Mouse (Mus musculus) mouse embryonic stem cell (cell line): ENCODE data around the gene Spata7.

ENCODE experiments used
- in situ Hi-C, 2 experiments: fragments of 300-500 bp; cut with MboI; formaldehyde crosslinking; loops; 1 replicate in 1 of 2; 3 replicates in 1 of 2; pipeline ENCODE4 v1.14.3; 2019 to 2020; ENCODE audit warnings: low sequenced_read_pairs in 2 of 2, low pct_unique_long_range_greater_than_20kb in 1 of 2, mixed read lengths in 1 of 2; ENCODE audit not compliant: unreplicated experiment in 1 of 2

Spata7 gene

DNA sequence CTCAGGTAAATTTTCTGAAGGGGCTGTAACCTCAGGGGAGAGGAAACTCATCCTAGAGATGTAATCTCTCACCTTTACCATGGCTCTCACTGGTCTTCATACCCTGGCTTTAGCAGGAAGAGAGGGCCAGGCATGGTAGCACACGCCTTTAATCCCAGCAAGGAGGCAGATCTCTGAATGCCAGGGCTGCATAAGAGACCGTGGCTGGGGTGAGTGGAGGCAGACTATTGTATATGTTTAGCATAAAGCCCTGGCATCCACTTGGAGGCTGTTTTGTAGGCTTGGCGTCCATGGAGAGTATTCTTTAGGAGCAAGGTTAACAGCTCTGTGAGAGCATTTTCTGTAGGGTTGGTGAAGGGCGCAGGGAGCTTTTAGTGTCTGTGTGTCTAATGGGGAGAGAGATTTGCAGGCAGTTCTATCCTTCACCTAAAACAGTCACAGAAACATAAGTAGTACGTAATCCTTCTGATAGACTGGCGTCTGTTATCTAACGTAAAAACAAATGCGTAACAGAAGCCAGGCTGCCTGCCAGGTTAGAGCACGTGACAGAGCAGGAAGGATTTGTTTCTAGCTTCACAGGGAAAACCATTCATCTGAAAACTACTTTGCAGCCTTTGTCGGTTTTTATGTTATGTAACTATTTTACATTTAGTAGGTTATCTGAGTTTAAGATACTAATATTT, 40.3 kb downstream of the Spata7 start:
- in situ Hi-C loops = no loop called here

DNA sequence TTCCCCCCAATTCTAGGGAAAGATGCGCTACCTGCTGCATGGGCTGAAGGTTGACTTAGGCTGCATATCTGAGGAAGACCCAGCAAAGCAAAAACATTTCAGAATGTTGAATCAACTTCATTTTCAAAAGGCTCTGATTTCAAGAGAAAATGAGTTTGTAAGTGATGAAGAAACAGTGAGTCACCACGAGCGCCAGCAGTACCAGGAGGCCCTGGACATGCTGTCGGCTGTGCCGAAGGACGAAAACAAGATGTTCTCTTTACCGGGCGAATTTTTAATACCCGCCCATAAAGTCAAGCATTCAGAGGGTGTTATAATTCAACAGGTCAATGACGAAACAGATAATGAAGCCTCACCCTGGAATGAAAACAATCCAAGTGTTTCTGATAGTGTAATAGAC, 41.1 kb downstream of the Spata7 start:
- in situ Hi-C loops = no loop called here

DNA sequence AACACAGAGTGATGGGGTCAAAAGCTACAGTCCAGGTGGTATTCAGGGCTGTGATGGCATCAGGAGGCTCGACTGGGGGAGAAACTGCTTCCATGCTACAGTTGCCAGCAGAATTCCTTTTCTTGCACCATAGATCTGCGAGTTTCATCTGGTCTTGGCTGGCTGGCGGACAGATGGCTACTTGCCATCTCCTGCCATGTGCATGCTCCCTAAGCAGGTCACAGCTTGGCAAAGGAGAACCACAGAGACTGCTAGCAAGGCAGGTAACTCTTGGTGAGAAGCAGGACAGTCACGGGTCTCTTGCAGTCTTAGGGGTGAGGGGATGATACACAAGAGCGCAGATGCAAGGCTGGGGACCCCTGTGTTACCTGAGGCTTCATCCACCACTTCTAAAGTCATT, 41.9 kb downstream of the Spata7 start:
- in situ Hi-C loops = no loop called here

DNA sequence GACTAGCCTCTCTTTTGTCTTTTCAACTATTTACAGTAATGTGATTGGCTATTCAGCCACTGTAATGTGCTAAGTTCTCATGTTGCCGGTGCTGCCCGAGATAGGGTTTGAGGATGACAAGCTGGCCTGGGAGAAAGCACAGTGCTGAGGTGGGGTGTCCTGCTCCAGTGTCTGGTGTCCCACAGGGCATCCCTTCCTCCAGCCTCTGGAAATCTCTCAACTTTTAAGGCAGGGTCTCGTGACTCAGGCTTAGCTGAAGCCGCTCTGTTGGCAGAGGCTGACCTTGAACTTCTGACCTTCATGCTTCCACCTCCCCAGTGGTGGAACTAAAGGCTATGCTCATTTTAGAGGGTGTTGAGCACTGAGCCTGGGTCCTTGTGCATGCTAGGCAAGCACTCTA, 42.5 kb downstream of the Spata7 start:
- in situ Hi-C loops = no loop called here

DNA sequence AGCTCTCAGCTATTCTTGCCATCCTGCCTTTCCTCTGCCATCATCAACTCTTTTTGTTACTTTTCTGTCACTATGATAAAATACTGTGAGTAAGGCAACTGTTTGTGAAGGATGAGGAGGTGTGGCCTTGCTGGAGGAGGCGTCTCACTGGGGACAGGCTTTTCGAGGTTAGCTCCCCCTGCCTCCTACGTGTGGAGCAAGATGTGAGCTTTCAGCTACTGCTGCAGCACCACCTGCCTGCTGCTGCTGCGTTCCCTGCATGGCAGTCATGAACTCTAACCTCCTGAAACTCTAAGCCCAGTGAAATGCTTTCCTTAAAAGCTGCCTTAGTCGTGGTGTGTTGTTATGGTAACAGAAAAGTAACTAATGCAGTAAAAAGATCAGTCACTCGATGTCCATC, 45.9 kb downstream of the Spata7 start:
- in situ Hi-C loops = no loop called here

DNA sequence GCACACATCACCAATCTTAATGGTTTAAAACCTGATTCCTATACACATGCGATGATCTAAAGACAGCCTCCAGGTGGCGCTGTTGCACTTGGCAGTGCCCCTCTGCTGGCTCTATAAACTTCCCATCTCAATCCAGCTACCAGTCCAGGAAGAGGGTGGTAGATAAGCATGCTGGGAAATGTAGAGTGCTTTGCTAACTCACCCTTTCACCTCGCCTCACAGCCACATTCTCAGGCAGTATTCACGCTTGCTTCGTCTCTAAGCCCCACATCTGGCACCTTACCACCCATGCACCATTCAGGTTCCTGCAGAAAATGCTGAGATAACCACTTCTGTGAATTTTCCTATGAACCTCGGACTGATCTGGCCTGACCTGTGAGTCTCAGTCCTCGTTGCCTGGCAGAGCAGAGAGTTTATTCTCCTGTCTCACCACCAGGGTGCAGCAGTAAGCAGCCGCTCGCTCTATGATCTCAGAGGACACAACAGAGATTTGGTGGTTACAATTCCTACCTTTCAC, 46.7 kb downstream of the Spata7 start:
- in situ Hi-C loops = no loop called here

DNA sequence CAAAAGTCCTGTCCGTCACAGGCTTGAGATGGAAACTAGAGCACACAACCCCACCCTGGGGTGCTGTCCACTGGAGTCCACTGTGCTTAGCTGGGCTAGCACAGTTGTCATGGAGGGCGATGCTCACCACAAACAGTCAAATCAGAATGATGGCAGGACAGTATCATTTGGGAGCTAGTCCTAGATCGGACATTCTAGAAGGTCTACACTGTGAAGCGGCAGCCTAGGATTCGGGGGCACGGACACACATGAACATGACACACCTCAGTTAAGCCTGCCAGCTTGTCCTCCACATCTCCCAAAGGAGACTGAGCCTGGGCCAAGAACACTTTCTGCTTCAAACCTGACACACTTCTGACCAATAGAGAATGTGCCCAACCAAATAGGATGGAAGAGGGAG, 48.9 kb downstream of the Spata7 start:
- in situ Hi-C loops = no loop called here

DNA sequence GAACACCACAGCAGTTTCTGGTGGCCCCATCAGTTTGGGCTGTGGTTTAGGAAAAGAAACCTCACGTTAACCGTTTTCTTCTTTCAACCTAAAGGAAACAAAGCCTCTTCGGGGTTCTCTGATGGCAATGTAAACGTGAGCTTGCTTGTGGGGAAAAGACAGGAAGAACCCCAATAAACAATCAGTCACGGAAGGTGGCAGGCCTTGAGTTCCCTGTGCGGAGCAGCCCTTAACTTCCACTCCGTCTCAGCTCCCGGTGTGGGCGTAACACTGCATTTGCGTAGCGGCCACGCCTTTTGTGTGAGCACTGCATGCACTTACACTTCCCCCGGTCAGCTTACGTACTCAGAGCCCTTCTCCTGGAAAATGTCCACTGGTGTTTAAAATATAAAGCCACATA, 49.4 kb downstream of the Spata7 start:
- in situ Hi-C loops = no loop called here

DNA sequence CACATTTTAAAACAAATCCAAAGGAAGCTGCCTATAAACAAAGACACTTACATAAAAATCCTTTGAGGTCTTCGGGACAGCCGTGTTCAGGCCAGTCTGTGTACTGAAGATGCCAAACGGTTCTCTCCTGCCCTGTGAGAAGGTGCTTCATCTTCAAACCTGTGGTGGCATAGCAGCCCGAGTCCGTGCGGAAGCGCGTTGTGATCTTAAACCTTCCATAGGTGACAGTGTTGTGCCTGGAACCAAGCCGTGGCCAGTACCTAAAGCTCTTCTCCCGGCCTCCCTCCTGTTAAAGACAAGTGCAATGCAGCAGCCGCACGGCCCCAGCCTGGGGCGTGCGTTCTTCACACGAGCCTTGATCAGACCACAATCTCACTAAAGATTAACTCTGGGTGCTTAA, 51.9 kb downstream of the Spata7 start:
- in situ Hi-C loops = no loop called here

DNA sequence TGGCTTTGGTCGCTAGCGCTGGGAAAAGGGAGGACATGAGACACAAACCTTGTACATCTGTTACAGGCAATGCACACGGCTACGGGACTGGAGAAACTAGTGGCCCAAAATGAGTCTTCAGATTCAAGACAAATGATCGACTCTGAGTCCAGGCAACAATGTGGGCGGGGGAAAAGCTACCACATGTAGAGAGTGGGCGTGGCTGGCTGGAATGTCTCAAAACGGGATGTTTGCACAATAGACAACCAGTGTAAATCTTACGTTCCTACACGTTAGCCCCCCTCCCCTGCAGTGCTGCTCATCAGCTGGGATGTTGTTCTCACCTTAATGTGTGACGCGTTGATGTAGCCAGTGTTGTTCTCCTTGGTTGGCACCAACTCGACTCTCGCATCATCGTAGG, 54.2 kb downstream of the Spata7 start:
- in situ Hi-C loops = no loop called here

DNA sequence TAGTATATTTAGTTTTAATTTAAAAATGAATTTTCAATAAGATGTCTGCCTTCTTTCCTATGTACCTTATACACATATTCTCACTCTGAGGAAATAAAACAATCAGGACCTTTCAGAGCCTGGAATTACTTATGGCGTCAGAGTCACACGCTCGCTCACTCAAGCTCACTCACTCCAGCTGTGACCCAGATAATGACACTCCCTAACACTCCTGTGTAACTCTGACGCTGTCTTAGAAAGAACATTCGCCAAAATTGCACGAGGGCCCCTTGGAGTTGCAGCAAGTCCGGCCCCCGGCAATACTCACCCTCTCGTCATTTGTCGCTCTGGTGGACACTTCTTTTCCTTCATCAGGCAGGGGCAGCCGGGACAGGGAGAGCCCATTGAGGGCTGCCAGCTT, 55.2 kb downstream of the Spata7 start:
- in situ Hi-C loops = no loop called here

DNA sequence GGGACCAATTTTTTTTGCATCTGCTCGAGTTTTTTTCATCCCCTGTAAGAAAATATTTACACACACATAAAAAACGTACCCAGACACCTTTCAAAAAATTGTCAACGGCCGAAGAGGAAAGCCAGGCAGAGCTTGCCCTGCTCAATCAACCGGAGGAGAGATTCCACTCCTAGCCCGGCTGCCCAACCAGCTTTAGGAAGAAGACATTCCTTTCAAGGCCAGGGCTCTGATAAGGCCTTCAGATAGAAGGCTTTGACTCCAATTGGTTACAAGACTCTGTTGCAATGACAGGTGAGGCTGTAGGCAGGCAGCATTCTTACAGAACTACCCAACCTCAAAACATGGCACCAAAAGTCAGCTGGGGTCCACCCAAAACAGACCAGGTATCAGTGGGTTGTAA, 55.6 kb downstream of the Spata7 start:
- in situ Hi-C loops = no loop called here

DNA sequence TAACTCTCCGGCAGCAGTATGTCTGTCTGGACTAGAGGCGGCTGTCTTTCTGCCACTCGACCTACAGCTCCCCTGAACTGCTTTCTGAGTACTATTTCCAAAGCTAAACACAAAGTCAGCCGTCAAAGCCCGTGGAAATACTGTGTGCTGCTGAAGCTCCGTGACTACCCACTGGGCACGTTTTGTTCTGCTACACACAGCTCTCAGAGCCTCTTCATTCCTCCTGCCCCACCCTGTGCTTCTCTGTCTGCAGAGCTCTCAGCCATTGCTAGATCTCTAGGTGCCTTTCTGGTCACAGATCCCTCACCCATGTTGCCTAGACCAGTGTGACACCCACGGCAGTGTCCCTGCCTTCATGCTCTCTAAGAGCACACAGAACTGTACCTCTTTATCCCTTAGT, 62.3 kb downstream of the Spata7 start:
- in situ Hi-C loops = no loop called here

DNA sequence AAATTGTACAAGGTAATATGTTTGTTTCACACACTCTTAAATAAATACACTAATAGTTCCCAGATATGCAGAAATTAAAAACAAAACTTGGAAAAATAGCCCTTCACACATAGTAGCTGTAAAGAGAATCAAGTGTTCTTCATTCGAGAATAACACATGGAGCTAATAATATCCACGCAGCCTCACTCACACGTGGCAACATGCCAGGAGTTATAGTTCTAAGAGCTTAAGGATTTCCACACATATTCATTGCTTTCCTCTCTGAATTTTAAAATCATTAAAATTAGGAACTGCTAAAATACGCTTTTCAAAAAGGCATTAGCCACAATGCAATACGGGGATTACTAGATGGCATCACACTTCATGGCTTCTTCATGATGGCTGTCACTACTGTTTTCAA, 69.2 kb downstream of the Spata7 start:
- in situ Hi-C loops = no loop called here

DNA sequence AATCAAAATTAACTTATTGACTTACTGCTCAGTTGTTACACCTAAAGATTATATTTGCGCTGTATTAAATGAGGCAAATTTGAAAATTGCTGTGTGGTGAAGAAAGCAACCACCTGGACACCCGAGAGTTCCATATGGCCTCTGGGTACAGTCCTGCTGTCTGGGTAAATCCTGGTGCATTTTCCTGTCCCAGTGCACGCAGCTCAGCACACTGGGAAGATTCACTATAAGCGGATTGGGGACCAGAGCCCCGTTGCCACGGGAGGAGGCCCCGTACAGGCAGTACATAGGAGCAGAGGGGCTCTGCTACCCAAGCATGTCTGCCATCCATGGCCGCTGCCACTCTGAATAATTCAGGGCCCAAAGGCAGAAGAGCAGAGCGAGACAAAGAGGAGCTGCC, 73.6 kb downstream of the Spata7 start:
- in situ Hi-C loops = no loop called here

DNA sequence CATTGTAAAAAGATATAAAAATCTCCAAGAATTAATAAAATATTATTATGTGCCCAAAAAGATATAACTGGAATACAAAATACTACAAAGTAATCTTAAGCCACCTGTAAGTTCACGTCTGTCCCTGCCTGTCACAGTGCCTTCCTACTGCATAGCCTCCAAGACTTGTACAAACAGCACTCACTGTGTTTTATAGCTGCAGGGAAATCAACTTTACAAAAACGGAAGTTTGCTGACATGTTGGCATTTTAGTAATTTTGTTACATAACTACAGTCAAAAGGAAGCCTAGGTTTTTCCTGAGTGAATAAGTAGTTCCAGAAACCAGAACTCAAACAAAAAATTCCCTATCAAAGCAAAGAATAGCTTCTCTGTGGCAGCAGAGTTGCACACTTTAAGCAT, 75.6 kb downstream of the Spata7 start:
- in situ Hi-C loops = no loop called here

DNA sequence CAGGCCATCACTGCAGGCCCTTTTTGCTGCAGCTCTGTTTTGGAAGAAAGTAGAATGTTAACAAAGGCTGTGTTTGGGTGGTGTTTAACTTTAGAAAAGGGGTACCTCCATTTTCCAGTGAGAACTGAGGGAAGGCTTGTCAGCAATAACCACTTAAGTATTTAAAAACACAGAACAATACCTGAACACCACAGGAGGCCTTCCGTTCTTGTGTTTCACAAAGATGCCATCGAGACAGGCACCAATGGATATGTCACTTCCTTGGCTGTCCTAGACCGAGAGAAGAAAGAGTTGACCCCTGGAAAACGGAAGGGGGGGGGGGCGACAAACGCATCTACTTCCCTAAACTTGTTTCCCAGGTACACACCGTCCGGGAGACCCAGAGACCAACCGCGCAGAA, 76.0 kb downstream of the Spata7 start:
- in situ Hi-C loops = no loop called here

DNA sequence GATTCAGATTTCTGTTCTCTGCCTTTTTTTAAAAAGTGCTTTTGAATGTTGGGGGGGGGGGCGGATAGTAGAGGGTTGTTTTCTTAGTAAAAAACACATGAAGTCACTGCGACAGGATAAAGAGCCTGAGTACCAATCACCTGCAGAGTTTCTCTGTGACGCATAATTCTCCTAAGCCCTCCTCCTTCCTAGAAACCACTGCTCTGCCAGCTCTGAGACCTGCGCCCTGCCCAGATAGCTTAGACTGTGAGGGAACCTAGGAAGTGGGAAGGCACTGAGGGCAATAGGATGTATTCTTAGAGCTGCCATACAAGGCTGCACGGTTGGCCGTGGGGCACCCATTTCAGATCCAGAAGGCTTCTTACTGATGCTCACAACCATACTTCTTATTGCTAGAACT, 84.9 kb downstream of the Spata7 start:
- in situ Hi-C loops = no loop called here

DNA sequence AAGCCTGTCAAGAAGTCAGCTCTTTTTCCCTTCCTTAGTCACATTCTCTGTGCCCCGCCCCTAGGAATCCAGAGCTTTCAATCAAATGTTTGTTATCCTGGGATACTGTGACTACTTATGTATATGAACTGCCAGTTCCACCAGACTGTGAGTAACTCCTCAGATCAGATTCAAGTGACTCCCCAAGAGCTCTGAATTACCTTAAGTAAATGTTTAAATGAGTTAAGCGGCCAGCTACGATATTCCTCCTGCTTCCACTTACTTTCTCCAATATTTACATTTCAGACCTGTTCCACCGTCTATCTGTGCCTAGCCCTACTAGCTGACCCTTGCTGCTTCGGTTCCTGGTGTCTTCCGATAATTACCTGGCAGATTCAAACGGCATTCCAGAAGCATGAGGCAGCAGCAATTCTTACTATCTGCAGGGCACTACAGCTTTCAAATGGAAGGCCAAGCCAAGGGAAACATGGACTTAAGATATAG, 85.7 kb downstream of the Spata7 start:
- in situ Hi-C loops = no loop called here

DNA sequence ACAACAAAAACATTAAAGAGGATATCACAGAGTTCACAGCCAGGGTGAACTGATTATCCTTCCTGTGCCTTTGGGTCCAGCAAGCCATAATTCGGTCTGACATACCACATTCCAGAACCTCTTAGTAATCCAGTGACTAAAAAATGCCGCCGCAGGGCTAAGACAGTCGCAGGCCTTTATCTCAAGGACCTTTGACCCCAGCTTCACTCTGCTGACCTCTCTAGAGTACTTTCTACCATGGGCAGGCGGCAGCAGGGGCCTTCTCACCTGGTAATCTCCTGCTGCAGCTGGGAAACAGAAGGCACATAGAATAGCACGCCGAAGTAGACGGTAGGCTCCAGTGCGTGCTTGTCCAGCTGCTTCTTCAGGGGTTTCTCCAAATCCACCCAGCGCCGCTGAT, 86.8 kb downstream of the Spata7 start:
- in situ Hi-C loops = no loop called here

DNA sequence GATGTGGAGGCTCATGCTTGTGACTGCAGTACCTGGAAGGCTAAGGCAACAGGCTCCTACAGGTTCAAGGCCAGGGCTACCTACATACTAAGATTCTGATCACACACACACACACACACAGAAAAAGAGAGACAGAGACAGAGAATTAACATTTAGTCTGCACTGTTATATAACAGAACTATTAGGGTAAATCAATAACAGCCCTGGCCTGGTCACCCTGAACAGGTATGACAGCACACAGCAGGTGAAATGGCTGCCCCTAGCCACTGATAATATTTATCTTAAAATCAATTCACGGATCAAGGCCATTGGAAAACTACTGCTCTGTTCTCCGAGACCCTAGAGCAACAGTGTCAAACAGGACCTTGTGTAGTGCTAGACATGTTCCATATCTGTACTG, 88.2 kb downstream of the Spata7 start:
- in situ Hi-C loops = no loop called here
